Mouse (Mus musculus): Measurements from ENCODE around the gene Gm20388. TPM values are rescaled to one million over a fixed set of nuclear protein-coding genes. Genes with fewer than 3 reads are reported as not detected.
A peak's percentile ranks its signal among the peaks of the same experiment; 100 is the strongest.

Gm20388 gene
- polyA plus RNA-seq, 1 experiment, result 23.9 TPM

DNA sequence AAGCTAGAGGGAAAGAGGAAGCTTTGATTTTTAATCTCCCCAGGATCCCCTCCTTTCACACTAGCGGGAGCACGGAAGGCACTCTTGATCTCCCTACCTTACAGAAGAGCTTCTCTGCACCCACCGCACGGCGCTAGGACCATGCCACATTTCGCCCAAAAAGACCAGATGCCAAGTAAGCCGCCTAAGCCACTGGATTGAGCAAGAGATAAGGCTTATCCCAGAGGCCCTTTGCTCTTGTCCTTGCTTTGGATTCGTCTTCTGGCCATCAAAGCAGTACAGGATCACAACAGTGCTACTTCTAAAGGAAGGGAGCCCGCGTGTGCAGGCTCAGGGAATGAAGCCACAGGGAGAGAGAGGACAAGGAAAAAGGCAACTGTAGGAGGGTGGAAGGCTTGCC lies 184.2 kb downstream of the Gm20388 start:
- no peak overlapping the region for H3K4me3 ChIP-seq (ENCODE audit: insufficient read depth, low read length)
- TF ChIP-seq CTCF (IDR thresholded peaks at IDR 0.05; ENCODE audit: extremely low read depth, insufficient read depth, low read length) (no peak), POLR2A (IDR thresholded peaks at IDR 0.05; ENCODE audit: extremely low read depth, insufficient read depth, low read length) (no peak)
- H3K27ac ChIP-seq (ENCODE audit: insufficient read depth, low read length), result no peak overlapping the region
- H3K4me1 ChIP-seq (ENCODE audit: control insufficient read depth, insufficient read depth, low read length), result no peaks in the 10 kb centered on the region

DNA sequence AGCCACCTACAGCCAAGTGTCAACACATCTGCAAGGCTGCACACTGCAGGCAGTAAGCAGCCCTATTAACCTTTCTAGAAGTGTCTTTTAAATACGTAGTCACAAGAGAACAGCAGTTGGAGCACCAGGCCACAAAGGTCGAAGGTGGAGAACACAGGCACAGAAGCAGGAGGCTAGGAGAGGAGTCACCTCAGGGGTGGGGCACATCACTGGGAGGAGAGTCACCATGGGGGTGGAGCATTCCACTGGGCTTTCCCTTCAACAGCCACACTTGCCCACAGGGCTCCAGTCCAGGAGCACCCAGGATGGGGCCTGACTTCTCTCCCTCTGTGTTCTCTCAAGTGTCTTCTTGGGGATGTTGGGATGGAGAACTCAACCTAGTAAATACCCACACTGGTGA lies 185.8 kb downstream of the Gm20388 start:
- Histone ChIP-seq H3K27ac (ENCODE audit: insufficient read depth, low read length) (no peak overlapping the region), H3K4me3 (ENCODE audit: insufficient read depth, low read length) (no peak overlapping the region), H3K4me1 (ENCODE audit: control insufficient read depth, insufficient read depth, low read length) (no peaks in the 10 kb centered on the region)
- no peak for TF ChIP-seq CTCF (IDR thresholded peaks at IDR 0.05; ENCODE audit: extremely low read depth, insufficient read depth, low read length)
- TF ChIP-seq POLR2A (IDR thresholded peaks at IDR 0.05; ENCODE audit: extremely low read depth, insufficient read depth, low read length), result no peak

DNA sequence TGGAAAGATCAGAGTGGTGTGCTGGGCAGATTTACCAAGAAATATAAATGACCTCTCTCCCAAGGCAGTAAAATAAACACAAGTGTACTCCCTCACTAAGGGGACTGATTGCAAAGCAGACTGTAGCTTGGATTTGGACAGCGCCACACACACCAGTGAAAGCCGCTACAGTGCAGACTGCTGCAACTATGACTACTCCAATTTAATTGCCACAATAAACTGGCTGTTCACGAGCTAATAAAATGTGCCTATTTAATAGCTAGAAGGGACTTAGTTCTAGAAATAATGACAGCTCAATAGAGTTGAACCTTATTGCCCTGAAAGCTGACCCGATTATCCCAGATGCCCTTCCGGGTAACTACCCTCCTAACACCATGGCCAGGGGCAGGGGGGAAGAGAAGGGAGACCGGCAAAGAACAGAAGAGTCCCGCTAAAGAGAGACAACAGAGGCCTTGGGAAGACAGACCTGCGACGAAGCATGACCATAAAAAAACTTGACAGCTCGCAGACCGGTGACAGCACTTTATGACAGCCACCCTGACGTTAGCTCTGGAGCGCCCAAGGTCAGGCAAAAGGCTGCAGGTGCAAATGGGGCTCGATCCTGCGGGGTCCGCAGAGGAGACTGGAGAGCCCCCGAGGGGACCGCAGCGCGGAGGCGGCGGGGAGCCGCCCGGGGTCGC lies 189.9 kb downstream of the Gm20388 start:
- TF ChIP-seq CTCF (IDR thresholded peaks at IDR 0.05; ENCODE audit: extremely low read depth, insufficient read depth, low read length), result no peak
- TF ChIP-seq POLR2A (IDR thresholded peaks at IDR 0.05; ENCODE audit: extremely low read depth, insufficient read depth, low read length), result no peak

DNA sequence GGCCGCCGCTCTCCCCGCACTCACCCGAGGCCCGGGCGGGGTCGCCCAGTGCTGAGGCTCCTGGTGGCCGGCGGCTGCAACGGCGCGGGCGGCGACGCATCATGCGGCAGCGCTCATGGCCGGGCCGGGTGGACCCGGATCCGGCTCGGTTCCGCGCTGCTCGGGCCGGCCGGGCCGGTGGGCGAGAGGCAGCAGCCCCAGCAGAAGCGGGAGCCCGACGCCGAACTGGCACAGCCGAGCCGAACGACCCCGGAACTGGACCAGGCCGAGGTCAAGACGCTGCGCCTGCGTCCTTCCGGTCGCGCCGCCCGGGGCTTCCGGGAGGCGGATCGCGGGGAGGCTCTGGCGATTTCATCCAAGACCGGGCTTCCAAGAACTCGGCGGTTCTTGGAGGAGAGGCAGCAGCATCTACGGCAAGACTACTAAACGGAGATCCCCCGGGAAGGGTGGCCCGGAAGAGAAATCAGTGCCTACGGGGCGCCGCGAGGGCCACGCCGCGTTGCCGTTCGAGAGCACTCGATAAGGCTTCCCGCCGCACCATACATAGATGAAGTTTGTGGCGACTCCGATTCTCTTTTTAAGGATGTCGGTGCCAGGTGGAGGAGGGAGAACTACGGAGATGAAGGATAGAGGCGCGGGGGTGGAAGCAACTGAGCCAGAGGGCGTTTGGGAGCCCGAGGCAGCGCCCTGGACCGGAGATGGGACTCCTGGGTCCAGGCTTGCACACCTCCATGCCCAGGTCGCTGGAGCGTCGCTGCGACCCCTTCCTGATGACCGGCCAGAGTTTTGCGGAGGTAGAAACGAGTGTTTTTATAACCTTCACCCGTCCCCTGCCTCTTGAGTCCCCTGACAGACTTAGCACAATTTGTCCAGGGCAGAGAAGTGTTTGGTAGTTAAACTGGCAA lies 190.7 kb downstream of the Gm20388 start, which contains the start of gene Zdhhc7:
Gene Zdhhc7 (minus strand): TSS at position 415 of the 905 bp plus-strand sequence.
- Histone ChIP-seq H3K4me3 (ENCODE audit: insufficient read depth, low read length) (peak within 1 kb of the TSS; percentile 88), H3K4me1 (ENCODE audit: control insufficient read depth, insufficient read depth, low read length) (peaks cover 6% of the 10 kb centered on the region; the same call in 1 of the 2 replicates), H3K27ac (ENCODE audit: insufficient read depth, low read length) (peak within 1 kb of the TSS; percentile 90)
- TF ChIP-seq CTCF (IDR thresholded peaks at IDR 0.05; ENCODE audit: extremely low read depth, insufficient read depth, low read length) (no peak), POLR2A (IDR thresholded peaks at IDR 0.05; ENCODE audit: extremely low read depth, insufficient read depth, low read length) (peak; percentile 37; the same call in 1 of the 2 replicates)

More for the DNA sequence above, 189.9 kb downstream of the Gm20388 start:
- Histone ChIP-seq H3K4me3 (ENCODE audit: insufficient read depth, low read length) (peak overlapping the region; percentile 88), H3K4me1 (ENCODE audit: control insufficient read depth, insufficient read depth, low read length) (peaks cover 6% of the 10 kb centered on the region; the same call in 1 of the 2 replicates), H3K27ac (ENCODE audit: insufficient read depth, low read length) (peak overlapping the region; percentile 90; the same call in 1 of the 2 replicates)

DNA sequence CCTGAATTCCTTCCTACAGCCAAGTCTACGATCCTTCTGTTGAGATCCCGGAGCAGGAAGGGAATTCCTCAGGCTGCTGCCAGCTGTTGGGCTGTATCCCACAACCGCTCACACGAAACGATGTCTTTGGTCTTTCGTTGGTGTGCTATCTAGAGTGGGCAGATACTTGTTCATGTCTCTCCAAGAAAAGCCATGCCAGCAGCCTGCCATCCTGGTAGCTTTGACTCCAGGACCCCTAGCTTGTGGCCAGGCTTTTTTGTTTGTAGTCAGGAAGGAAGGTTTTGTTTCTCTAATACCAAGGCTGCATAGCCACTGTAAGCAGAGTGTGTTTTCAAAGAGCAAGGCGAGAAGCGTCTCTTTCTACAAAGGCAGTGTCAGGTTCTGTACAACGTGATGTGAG lies 193.3 kb downstream of the Gm20388 start:
- Histone ChIP-seq H3K4me3 (ENCODE audit: insufficient read depth, low read length) (no peak overlapping the region), H3K4me1 (ENCODE audit: control insufficient read depth, insufficient read depth, low read length) (peaks cover 6% of the 10 kb centered on the region; the same call in 1 of the 2 replicates), H3K27ac (ENCODE audit: insufficient read depth, low read length) (peak overlapping the region; percentile 22; the same call in 1 of the 2 replicates)
- TF ChIP-seq POLR2A (IDR thresholded peaks at IDR 0.05; ENCODE audit: extremely low read depth, insufficient read depth, low read length) (no peak), CTCF (IDR thresholded peaks at IDR 0.05; ENCODE audit: extremely low read depth, insufficient read depth, low read length) (no peak)

DNA sequence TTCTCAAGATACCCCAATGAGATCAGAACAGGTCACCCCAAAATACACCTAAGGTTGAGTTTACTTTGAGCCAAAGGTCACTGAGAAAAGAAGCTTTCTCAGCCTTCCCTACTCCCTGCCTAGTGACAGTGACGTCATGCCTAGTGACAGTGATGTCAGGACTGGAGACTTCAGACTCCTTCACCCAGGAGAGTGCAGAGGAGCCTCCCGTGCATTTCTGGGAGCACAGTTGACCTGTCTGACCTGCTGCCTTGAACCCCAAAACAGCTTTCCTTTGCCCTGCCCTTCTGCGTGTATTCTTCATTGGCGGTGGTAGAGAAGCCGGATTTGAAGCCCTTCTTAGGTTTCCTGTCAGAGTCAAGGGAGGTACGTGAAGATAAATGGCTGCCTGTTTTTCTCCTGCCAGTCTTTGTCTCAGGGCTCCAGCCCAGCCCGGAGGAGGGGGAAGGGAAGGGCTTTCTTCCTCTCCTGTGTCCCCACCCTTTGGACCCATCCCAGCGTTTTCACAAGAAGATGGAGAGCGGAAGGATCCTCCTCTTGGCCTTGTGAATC lies 194.2 kb downstream of the Gm20388 start:
- TF ChIP-seq POLR2A (IDR thresholded peaks at IDR 0.05; ENCODE audit: extremely low read depth, insufficient read depth, low read length) (no peak), CTCF (IDR thresholded peaks at IDR 0.05; ENCODE audit: extremely low read depth, insufficient read depth, low read length) (no peak)
- peaks cover 6% of the 10 kb centered on the region; the same call in 1 of the 2 replicates for H3K4me1 ChIP-seq (ENCODE audit: control insufficient read depth, insufficient read depth, low read length)
- H3K4me3 ChIP-seq (ENCODE audit: insufficient read depth, low read length), result no peak overlapping the region
- no peak overlapping the region for H3K27ac ChIP-seq (ENCODE audit: insufficient read depth, low read length)

DNA sequence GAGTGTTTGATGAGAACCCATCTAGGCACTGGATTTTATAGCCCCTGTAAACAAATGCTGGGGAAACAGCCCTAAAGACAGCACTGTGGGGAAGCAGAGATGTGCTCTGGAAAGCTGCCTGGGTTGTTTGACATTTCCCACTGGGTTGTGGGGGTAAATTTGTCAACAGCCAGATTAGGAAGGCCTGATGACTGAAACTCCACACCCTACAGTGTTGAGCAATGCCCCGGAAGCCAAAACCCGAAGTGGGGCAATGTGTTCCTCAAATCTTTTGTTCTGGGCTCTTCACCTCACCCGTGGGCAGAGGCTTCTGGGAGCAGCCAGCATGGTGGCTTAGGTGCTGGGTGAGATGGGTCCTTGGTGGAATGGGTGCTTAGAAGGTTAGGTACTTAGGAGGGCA lies 198.5 kb downstream of the Gm20388 start:
- no peak overlapping the region for H3K4me3 ChIP-seq (ENCODE audit: insufficient read depth, low read length)
- H3K27ac ChIP-seq (ENCODE audit: insufficient read depth, low read length), result no peak overlapping the region
- H3K4me1 ChIP-seq (ENCODE audit: control insufficient read depth, insufficient read depth, low read length), result no peaks in the 10 kb centered on the region
- TF ChIP-seq POLR2A (IDR thresholded peaks at IDR 0.05; ENCODE audit: extremely low read depth, insufficient read depth, low read length), result no peak
- no peak for TF ChIP-seq CTCF (IDR thresholded peaks at IDR 0.05; ENCODE audit: extremely low read depth, insufficient read depth, low read length)

GRCm38 (mm10) chr8:120110966-120111365 lies 200.3 kb downstream of the Gm20388 start:
- Histone ChIP-seq H3K27ac (ENCODE audit: insufficient read depth, low read length) (no peak overlapping the region), H3K4me1 (ENCODE audit: control insufficient read depth, insufficient read depth, low read length) (no peaks in the 10 kb centered on the region), H3K4me3 (ENCODE audit: insufficient read depth, low read length) (no peak overlapping the region)
- TF ChIP-seq POLR2A (IDR thresholded peaks at IDR 0.05; ENCODE audit: extremely low read depth, insufficient read depth, low read length) (no peak), CTCF (IDR thresholded peaks at IDR 0.05; ENCODE audit: extremely low read depth, insufficient read depth, low read length) (no peak)

DNA sequence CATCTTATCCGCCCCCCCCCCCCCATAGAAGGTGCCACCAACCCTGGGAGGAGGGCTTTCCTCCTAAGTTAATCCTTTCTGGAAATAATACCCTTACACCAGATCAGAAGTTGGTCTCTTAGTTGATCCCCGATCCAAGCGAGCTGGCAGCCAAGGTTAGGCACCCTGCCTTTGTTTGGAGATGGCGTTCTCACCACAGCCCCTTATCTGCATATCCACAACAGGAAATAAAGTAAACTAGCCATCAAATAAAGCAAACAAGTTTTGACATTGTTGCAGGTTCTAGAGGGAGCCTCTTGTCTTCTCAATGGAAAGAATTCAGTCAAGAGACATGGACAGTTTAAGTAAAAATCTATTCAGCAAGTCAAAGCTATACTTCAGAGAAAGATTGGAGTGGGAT lies 200.7 kb downstream of the Gm20388 start:
- Histone ChIP-seq H3K27ac (ENCODE audit: insufficient read depth, low read length) (no peak overlapping the region), H3K4me1 (ENCODE audit: control insufficient read depth, insufficient read depth, low read length) (no peaks in the 10 kb centered on the region), H3K4me3 (ENCODE audit: insufficient read depth, low read length) (no peak overlapping the region)
- TF ChIP-seq POLR2A (IDR thresholded peaks at IDR 0.05; ENCODE audit: extremely low read depth, insufficient read depth, low read length), result no peak
- no peak for TF ChIP-seq CTCF (IDR thresholded peaks at IDR 0.05; ENCODE audit: extremely low read depth, insufficient read depth, low read length)

Measured in cortical plate, adult 2 months (tissue).